Mouse (Mus musculus): ENCODE measurements at regions not wholly inside any gene's neighbourhood (a gene's known extent, or its start where the extent isn't known, plus 50 kb on each side); places are given as distances from the start of the nearest gene placed in this dataset.
A peak's percentile ranks its signal among the peaks of the same experiment; 100 is the strongest.

DNA sequence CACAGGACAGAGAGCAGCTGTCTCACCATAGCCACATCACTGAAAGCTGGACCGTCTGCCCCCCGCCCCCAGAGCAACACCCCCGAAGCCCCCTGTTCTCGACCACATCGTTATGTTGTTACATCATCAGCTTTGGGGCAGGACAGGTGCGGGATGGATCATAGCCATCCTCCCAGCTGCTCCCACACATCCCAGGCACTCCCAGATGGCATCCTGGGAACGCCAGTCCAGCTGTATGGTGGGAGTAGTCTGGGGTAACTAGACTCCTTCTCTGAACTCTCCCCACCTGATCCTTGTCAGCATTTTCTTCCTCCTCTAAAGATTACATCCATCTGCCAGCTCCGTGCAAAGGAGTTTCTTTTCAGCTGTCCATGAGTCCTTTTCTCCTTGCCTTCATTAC, 59.0 kb upstream of the Btrc start:
- H3K27me3 ChIP-seq (ENCODE audit: control insufficient read depth, insufficient read depth, low read length) = peaks cover 36% of the 10 kb centered on the region
- no peak overlapping the region for H3K27ac ChIP-seq (ENCODE audit: low read depth, low read length)
- no peak overlapping the region for H3K4me2 ChIP-seq (replicated peaks; ENCODE audit: low read depth, low read length)
- peaks cover 10% of the 10 kb centered on the region; the same call in 1 of the 2 replicates for H3K4me1 ChIP-seq (ENCODE audit: control insufficient read depth, insufficient read depth, low read length)
- H3K36me3 ChIP-seq (ENCODE audit: control insufficient read depth, insufficient read depth, low read length) = no peaks in the 10 kb centered on the region
- 3% methylated on average over 8 of the region's 8 CpGs for WGBS
- H3K9ac ChIP-seq (ENCODE audit: low read depth, low read length) = no peak overlapping the region
- no peak overlapping the region for H3K4me3 ChIP-seq (ENCODE audit: low read length)
- H3K9me3 ChIP-seq (ENCODE audit: control insufficient read depth, low read length) = no peaks in the 10 kb centered on the region
- ATAC-seq (ENCODE audit: low FRiP score, low TSS enrichment) = peak; percentile 30

DNA sequence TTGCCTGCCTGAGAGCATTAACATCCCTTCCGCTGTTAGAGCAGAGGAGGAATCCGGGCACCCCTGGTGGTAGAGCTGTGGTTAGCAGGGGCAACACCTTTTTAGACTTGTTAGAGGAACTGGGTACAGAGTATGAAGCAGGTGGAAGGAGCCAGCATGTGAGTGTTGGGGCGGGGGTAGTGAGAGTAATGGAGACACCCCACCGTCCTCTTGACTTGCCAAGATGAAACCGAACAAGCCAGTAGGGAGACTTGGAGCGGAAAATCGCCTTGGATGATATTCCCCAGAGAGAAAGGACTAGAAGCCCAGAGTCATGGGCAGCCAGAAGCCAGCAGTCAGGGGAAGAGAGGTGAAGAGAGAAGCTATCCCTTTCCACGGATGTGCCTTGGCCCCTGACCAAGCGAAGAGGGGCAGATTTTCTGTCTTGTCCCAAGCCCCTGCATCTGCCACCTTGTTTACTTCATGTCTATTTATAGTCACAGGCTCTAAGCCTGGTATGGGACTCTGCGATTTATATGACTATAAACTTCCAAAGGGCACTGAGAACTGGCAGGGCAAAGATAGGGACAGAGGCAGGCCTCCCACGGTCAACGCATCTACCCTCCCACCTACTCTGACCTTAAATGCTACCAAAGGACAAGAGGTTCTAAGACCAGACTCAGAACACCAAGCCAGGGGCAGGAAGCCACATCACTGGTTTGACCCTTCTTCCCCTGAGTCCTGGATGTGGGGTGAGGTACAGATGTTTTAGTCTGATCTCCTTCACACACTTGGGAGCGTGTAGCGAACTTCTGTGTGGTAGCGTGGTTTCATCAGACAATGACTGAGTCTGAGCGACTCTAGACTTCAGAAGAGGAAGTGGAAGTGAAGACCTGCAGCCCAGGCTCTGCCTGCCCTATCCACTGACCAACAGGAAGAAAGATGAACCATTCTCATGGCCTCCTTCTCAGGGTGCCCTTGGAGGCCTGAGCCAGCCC, 55.9 kb upstream of the Btrc start:
- Histone ChIP-seq H3K4me2 (replicated peaks; ENCODE audit: low read depth, low read length) (no peak overlapping the region), H3K9me3 (ENCODE audit: control insufficient read depth, low read length) (no peaks in the 10 kb centered on the region), H3K27ac (ENCODE audit: low read depth, low read length) (no peak overlapping the region), H3K4me1 (ENCODE audit: control insufficient read depth, insufficient read depth, low read length) (peaks cover 25% of the 10 kb centered on the region), H3K27me3 (ENCODE audit: control insufficient read depth, insufficient read depth, low read length) (peaks cover 18% of the 10 kb centered on the region), H3K4me3 (ENCODE audit: low read length) (no peak overlapping the region), H3K36me3 (ENCODE audit: control insufficient read depth, insufficient read depth, low read length) (no peaks in the 10 kb centered on the region), H3K9ac (ENCODE audit: low read depth, low read length) (no peak overlapping the region)
- WGBS = 49% methylated on average over 16 of the region's 16 CpGs
- no peak for ATAC-seq (ENCODE audit: low FRiP score, low TSS enrichment)

DNA sequence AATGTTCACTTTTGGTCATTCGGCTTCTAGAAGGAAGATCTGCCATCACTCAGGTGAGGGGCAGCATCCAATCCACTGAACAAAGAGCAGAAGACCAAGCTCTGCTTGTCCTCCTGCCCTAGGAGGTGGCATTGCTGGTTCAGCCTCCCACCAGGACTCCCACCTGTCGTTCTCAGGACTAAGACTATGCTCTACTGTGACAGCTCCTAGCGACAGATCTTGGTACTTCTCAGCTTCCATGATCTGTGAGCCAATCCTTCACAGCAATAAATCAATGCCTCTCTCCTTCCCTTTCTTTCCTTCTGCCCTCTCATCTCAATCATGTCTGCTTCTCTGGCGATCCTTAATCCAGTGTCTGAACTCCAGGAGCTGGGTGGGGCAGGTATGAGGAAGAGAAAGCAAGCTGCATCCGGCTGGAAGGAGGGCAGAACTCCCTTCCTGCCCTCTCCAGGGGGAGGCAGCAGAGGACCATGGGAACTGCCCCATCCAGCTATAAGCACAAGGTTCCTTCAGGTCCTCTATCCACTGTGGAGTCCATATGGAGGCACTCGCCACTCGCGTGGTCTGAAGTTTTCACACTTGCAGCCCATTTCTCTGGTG, 54.8 kb upstream of the Btrc start:
- ATAC-seq (ENCODE audit: low FRiP score, low TSS enrichment) = no peak
- Histone ChIP-seq H3K9ac (ENCODE audit: low read depth, low read length) (no peak overlapping the region), H3K4me1 (ENCODE audit: control insufficient read depth, insufficient read depth, low read length) (peaks cover 30% of the 10 kb centered on the region), H3K36me3 (ENCODE audit: control insufficient read depth, insufficient read depth, low read length) (no peaks in the 10 kb centered on the region), H3K27ac (ENCODE audit: low read depth, low read length) (no peak overlapping the region), H3K27me3 (ENCODE audit: control insufficient read depth, insufficient read depth, low read length) (peaks cover 9% of the 10 kb centered on the region; the same call in 1 of the 2 replicates), H3K9me3 (ENCODE audit: control insufficient read depth, low read length) (no peaks in the 10 kb centered on the region), H3K4me3 (ENCODE audit: low read length) (no peak overlapping the region), H3K4me2 (replicated peaks; ENCODE audit: low read depth, low read length) (no peak overlapping the region)
- WGBS = 51% methylated on average over 8 of the region's 8 CpGs

DNA sequence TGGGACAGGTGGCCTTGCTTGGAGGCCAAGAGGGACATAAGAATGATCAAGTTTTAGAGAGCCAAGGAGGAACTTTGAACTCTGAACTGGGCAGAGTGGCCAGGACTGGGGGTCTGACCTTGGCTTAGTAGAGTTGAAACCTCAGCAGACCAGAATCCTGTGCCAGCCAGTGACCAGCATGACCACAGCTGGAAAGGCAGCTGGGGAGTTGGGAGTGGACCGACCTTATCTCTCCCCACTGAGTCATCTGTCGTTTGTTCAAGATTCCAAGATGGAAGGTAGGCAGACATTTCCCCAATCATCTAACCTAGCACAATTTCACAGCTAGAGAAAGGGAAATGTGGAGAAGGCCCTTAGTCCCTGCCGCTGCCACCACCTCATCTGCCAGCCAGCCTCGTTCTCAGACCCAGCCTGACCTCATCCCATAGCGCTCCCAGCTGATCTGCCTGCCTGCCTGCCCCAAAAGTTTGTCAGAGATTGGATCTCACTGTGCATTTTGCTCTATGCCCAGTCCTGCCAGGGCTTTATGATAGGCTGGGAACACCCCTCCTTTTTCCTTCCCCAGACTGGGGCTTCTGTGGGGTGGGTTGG, 53.1 kb upstream of the Btrc start:
- H3K4me1 ChIP-seq (ENCODE audit: control insufficient read depth, insufficient read depth, low read length) = peaks cover 30% of the 10 kb centered on the region
- WGBS = 31% methylated on average over 5 of the region's 5 CpGs
- 0 out of 2 replicates have a peak overlapping the region, but pooled peaks have one; percentile 14 for H3K27ac ChIP-seq (ENCODE audit: low read depth, low read length)
- H3K4me2 ChIP-seq (replicated peaks; ENCODE audit: low read depth, low read length) = peak overlapping the region; percentile 31
- H3K27me3 ChIP-seq (ENCODE audit: control insufficient read depth, insufficient read depth, low read length) = no peaks in the 10 kb centered on the region
- no peaks in the 10 kb centered on the region for H3K36me3 ChIP-seq (ENCODE audit: control insufficient read depth, insufficient read depth, low read length)
- ATAC-seq (ENCODE audit: low FRiP score, low TSS enrichment) = no peak
- H3K9ac ChIP-seq (ENCODE audit: low read depth, low read length) = peak overlapping the region; percentile 35; the same call in 1 of the 2 replicates
- peak overlapping the region; percentile 18 for H3K4me3 ChIP-seq (ENCODE audit: low read length)
- no peaks in the 10 kb centered on the region for H3K9me3 ChIP-seq (ENCODE audit: control insufficient read depth, low read length)

DNA sequence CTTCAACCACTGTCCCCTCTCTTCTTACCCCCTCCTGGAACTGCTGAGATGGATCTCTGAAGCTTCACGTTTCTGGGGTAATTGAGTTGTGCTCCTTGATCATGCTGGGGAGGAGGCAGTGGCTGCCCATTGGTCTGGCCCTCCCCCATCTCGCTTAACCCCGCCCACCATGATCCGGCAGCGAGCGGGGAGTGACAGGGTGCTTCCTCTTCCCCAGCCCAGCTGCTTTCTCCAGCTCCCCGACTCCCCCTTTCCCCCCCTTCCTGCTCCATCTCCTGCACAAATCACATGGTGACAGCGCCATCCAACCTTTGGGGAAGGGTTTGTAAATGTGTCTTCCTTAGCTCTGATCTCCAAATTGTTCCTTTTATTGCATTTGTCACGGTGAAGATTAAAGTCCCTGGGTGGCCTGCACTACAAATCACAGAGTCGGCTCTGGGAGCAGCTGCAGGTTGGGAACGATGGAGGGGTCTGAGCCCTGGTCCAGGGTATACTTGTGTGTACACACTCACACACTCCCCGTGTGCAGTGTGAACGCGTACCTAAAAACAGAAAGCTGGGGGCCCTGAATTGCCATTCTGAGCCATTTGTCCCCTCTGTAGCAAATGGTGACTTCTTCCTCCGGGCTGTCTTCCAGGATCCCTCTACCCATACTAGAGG, 52.5 kb upstream of the Btrc start:
- H3K27ac ChIP-seq (ENCODE audit: low read depth, low read length) = 0 out of 2 replicates have a peak overlapping the region, but pooled peaks have one; percentile 14
- 6% methylated on average over 15 of the region's 15 CpGs for WGBS
- H3K27me3 ChIP-seq (ENCODE audit: control insufficient read depth, insufficient read depth, low read length) = no peaks in the 10 kb centered on the region
- no peaks in the 10 kb centered on the region for H3K9me3 ChIP-seq (ENCODE audit: control insufficient read depth, low read length)
- peaks cover 30% of the 10 kb centered on the region for H3K4me1 ChIP-seq (ENCODE audit: control insufficient read depth, insufficient read depth, low read length)
- H3K4me2 ChIP-seq (replicated peaks; ENCODE audit: low read depth, low read length) = peak overlapping the region; percentile 31
- no peaks in the 10 kb centered on the region for H3K36me3 ChIP-seq (ENCODE audit: control insufficient read depth, insufficient read depth, low read length)
- peak; percentile 65 for ATAC-seq (ENCODE audit: low FRiP score, low TSS enrichment)
- peak overlapping the region; percentile 18 for H3K4me3 ChIP-seq (ENCODE audit: low read length)
- peak overlapping the region; percentile 35 for H3K9ac ChIP-seq (ENCODE audit: low read depth, low read length)

DNA sequence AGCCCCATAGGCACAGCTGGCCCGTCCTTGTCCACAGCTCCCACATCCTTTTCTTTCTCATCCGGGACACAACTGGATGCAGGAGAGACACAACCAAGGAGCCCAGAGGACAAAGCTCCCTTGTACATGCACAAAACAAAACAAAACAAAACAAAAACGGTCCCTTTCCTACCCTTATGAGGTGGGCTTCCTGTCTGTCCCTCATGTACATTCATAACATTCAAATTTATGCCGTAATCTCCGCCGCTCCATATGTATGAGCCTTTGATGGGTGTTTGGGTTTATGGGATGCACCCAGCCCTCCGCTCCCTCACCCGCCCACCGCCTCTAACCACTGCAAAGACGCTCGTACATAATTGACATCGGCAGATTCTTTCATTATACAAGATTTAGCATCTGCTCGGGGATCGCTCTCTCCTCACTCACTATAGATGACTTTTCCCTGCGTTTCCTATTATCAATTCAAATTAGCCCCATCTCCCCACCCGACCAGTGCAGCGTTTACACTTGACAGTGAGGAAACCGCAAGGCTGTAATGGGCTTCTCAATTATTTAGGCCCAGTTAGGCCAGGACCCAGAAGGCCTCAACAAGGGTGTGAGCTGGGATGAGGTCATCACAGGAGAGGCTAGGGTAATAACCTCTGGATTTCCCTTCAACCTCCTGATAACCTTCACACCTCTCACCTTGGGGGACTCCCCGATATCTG, 51.5 kb upstream of the Btrc start:
- H3K4me3 ChIP-seq (ENCODE audit: low read length) = no peak overlapping the region
- no peak overlapping the region for H3K9ac ChIP-seq (ENCODE audit: low read depth, low read length)
- no peaks in the 10 kb centered on the region for H3K27me3 ChIP-seq (ENCODE audit: control insufficient read depth, insufficient read depth, low read length)
- ATAC-seq (ENCODE audit: low FRiP score, low TSS enrichment) = no peak
- H3K36me3 ChIP-seq (ENCODE audit: control insufficient read depth, insufficient read depth, low read length) = no peaks in the 10 kb centered on the region
- WGBS = 63% methylated on average over 19 of the region's 19 CpGs
- no peaks in the 10 kb centered on the region for H3K9me3 ChIP-seq (ENCODE audit: control insufficient read depth, low read length)
- no peak overlapping the region for H3K27ac ChIP-seq (ENCODE audit: low read depth, low read length)
- no peak overlapping the region for H3K4me2 ChIP-seq (replicated peaks; ENCODE audit: low read depth, low read length)
- H3K4me1 ChIP-seq (ENCODE audit: control insufficient read depth, insufficient read depth, low read length) = peaks cover 34% of the 10 kb centered on the region

DNA sequence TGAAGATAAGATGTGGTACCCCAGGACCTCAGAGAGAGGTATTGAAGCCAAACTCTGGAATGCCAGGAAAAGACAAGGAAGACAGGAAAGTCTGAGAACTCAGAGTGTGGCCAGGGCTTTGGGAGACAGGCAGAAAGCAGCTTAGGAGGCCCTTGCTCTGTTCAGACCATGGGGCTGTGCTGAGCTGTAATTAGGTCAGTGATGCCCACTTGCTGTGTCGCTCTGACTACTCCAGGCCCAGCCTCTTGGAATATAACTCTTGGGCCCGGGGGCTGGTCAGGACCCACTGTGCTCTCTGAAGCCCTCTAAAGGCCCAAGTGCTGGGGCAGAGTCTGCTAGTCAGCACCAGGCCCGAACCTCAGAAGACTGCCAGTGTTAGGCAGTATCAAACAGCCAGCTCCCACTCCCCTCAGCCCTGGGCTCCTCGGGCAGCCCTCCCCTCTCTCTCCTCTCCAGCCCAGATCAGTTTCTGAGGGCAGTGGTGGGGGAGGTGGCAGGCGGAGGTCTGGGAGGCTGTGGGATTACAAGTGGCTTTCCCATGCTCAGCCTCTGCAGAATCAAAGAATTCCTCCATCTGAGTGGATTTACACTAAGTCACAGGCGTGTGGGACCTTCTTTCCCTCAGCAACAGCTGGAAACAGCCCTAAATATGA, 50.7 kb upstream of the Btrc start:
- peaks cover 40% of the 10 kb centered on the region for H3K4me1 ChIP-seq (ENCODE audit: control insufficient read depth, insufficient read depth, low read length)
- peak; percentile 70 for ATAC-seq (ENCODE audit: low FRiP score, low TSS enrichment)
- WGBS = 16% methylated on average over 6 of the region's 6 CpGs

More for the DNA sequence above, 50.7 kb upstream of the Btrc start:
- Histone ChIP-seq H3K27me3 (ENCODE audit: control insufficient read depth, insufficient read depth, low read length) (no peaks in the 10 kb centered on the region), H3K36me3 (ENCODE audit: control insufficient read depth, insufficient read depth, low read length) (no peaks in the 10 kb centered on the region), H3K9ac (ENCODE audit: low read depth, low read length) (0 out of 2 replicates have a peak overlapping the region, but pooled peaks have one; percentile 7), H3K9me3 (ENCODE audit: control insufficient read depth, low read length) (no peaks in the 10 kb centered on the region), H3K27ac (ENCODE audit: low read depth, low read length) (peak overlapping the region; percentile 11; the same call in 1 of the 2 replicates), H3K4me2 (replicated peaks; ENCODE audit: low read depth, low read length) (no peak overlapping the region), H3K4me3 (ENCODE audit: low read length) (no peak overlapping the region)

Measured in kidney, embryonic 14.5 days (tissue).